Mouse (Mus musculus) myocyte (in vitro differentiated cells): ENCODE results near the gene Prkcz.

Source experiments
- E2F4 ChIP-seq: IDR thresholded peaks from one replicate; pipeline ENCODE4 v1.6.1; 2011; ENCODE audit warnings: mild to moderate bottlenecking, control low read depth, moderate library complexity; ENCODE audit not compliant: insufficient read depth
- MAX ChIP-seq: IDR thresholded peaks from one replicate; pipeline ENCODE4 v1.6.1; 2011; ENCODE audit warnings: low read depth, mild to moderate bottlenecking, control low read depth
- POLR2A ChIP-seq: IDR thresholded peaks from one replicate; pipeline ENCODE4 v1.6.1; 2011; ENCODE audit warnings: low read depth, mild to moderate bottlenecking, control low read depth, moderate library complexity; ENCODE audit not compliant: insufficient read length
- POLR2AphosphoS2 ChIP-seq: IDR thresholded peaks from one replicate; pipeline ENCODE4 v1.6.1; 2011; ENCODE audit warnings: low read depth, control low read depth; ENCODE audit not compliant: insufficient read length
- REST ChIP-seq: IDR thresholded peaks from one replicate; pipeline ENCODE4 v1.6.1; 2011; ENCODE audit warnings: mild to moderate bottlenecking, control low read depth, moderate library complexity; ENCODE audit not compliant: insufficient read depth, insufficient read length
- SRF ChIP-seq: IDR thresholded peaks from one replicate; pipeline ENCODE4 v1.6.1; 2011; ENCODE audit warnings: low read depth; ENCODE audit not compliant: control insufficient read depth, insufficient read length
- USF1 ChIP-seq: IDR thresholded peaks from one replicate; pipeline ENCODE4 v1.6.1; 2011; ENCODE audit warnings: low read depth, mild to moderate bottlenecking, control low read depth, moderate library complexity

- no peak for TF ChIP-seq SRF
- TF ChIP-seq REST = no peak
- TF ChIP-seq POLR2A = no peak
- no peak for TF ChIP-seq USF1
- TF ChIP-seq POLR2AphosphoS2 = no peak
- no peak for TF ChIP-seq MAX
- no peak for TF ChIP-seq E2F4
Observed at GRCm38 (mm10) chr4:155324511-155324910, 36.6 kb downstream of the Prkcz start.
